Mouse (Mus musculus) lung, adult 2 months (tissue): Measurements from ENCODE around the gene Ssc4d.

Experiments
- CTCF ChIP-seq: fragments of 200-500 bp; IDR thresholded peaks from 2 replicates; pipeline ENCODE4 v1.5.1; 2011; ENCODE audit warnings: mild to moderate bottlenecking, low read length, control low read depth; ENCODE audit not compliant: insufficient read depth
- POLR2A ChIP-seq: fragments of 200-500 bp; IDR thresholded peaks from 2 replicates; pipeline ENCODE4 v1.6.1; 2011; ENCODE audit warnings: low read depth, mild to moderate bottlenecking, control low read depth, low read length, borderline replicate concordance; ENCODE audit errors: extremely low read depth

- TF ChIP-seq POLR2A (no peak), CTCF (peak; percentile 41)
These were observed 7.5 kb downstream of the Ssc4d start for GRCm38 (mm10) chr5:135966866-135967265.
